Mouse (Mus musculus) stomach, postnatal 0 days (tissue): Measurements from ENCODE around the gene Rdh13.

Source experiments
- CTCF ChIP-seq: IDR thresholded peaks from 2 replicates; pipeline ENCODE4 v1.5.1; 2016; ENCODE audit warnings: antibody characterized with exemption, low read depth, mild to moderate bottlenecking, moderate library complexity
- EP300 ChIP-seq: optimal IDR thresholded peaks from 2 replicates; pipeline ENCODE3; 2016; ENCODE audit warnings: antibody characterized with exemption

- TF ChIP-seq CTCF (peak; percentile 100), EP300 (no peak)
Measured at GRCm38 (mm10) chr7:4427161-4427912, 18.1 kb downstream of the Rdh13 start.
